Mouse (Mus musculus): Measurements from ENCODE around the gene Card6.

Gene Card6

GRCm38 (mm10) chr15:5129111-5129805 lies 20.9 kb upstream of the Card6 start:
- DNase-seq = no peak

GRCm38 (mm10) chr15:5128176-5128940 lies 20.0 kb upstream of the Card6 start:
- DNase-seq = no peak

- no peak for DNase-seq
Observed at GRCm38 (mm10) chr15:5127487-5127886, 19.1 kb upstream of the Card6 start.

- DNase-seq = no peak
Observed at GRCm38 (mm10) chr15:5126456-5126855, 18.1 kb upstream of the Card6 start.

- DNase-seq = no peak
Observed at GRCm38 (mm10) chr15:5121535-5122313, 13.4 kb upstream of the Card6 start.

- DNase-seq = no peak
Observed at GRCm38 (mm10) chr15:5119707-5120106, 11.4 kb upstream of the Card6 start.

GRCm38 (mm10) chr15:5119192-5119591 lies 10.9 kb upstream of the Card6 start:
- DNase-seq = no peak

- no peak for DNase-seq
Observed at GRCm38 (mm10) chr15:5118626-5119025, 10.3 kb upstream of the Card6 start.

- no peak for DNase-seq
Observed at GRCm38 (mm10) chr15:5117031-5117601, 8.8 kb upstream of the Card6 start.

GRCm38 (mm10) chr15:5116270-5117030 lies 8.1 kb upstream of the Card6 start, which contains the start of gene Rpl37:
Gene Rpl37 (plus strand): TSS chr15:5116645.
- peak; percentile 96 to 98 for DNase-seq

- DNase-seq = no peak
Observed at GRCm38 (mm10) chr15:5115173-5115572, 6.8 kb upstream of the Card6 start.

- no peak for DNase-seq
Observed at GRCm38 (mm10) chr15:5112651-5113050, 4.3 kb upstream of the Card6 start.

GRCm38 (mm10) chr15:5108655-5109040 lies 309 bp upstream of the Card6 start:
- DNase-seq = no peak

- no peak for DNase-seq
Observed at GRCm38 (mm10) chr15:5106293-5106692, 2.0 kb downstream of the Card6 start.

- DNase-seq = no peak
Observed at GRCm38 (mm10) chr15:5105891-5106290, 2.4 kb downstream of the Card6 start.

GRCm38 (mm10) chr15:5102312-5102711 lies 6.0 kb downstream of the Card6 start:
- no peak for DNase-seq

GRCm38 (mm10) chr15:5097376-5097775 lies 11.0 kb downstream of the Card6 start:
- DNase-seq = no peak

- no peak for DNase-seq
Observed at GRCm38 (mm10) chr15:5095534-5096301, 12.6 kb downstream of the Card6 start.

GRCm38 (mm10) chr15:5090131-5090530 lies 18.2 kb downstream of the Card6 start:
- no peak for DNase-seq

- DNase-seq = no peak
Observed at GRCm38 (mm10) chr15:5088850-5089608, 19.3 kb downstream of the Card6 start.

- no peak for DNase-seq
Observed at GRCm38 (mm10) chr15:5086162-5086561, 22.2 kb downstream of the Card6 start.
